Mouse (Mus musculus): ENCODE results near the gene Opcml. TPM values are rescaled to one million over a fixed set of nuclear protein-coding genes. Genes with fewer than 3 reads are reported as not detected.

Gene Opcml
- polyA plus RNA-seq, 1 experiment, result 0.02 TPM

- no peaks in the 10 kb centered on the region for H3K4me1 ChIP-seq (ENCODE audit: control insufficient read depth, insufficient read depth, insufficient read length)
- no peak overlapping the region for H3K27ac ChIP-seq (ENCODE audit: insufficient read depth, low read length)
- H3K27me3 ChIP-seq (ENCODE audit: control insufficient read depth, insufficient read depth, low read length), result no peaks in the 10 kb centered on the region
- 72% methylated on average over 1 of the region's 1 CpGs for WGBS
- no peak for DNase-seq (ENCODE audit: low read depth in 1 of 2, low spot score in 2 of 2)
- H3K4me3 ChIP-seq (ENCODE audit: extremely low read depth, insufficient read depth, insufficient read length), result no peak overlapping the region
- no peaks in the 10 kb centered on the region for H3K36me3 ChIP-seq (ENCODE audit: control insufficient read depth, insufficient read depth, low read length)
- no peak for TF ChIP-seq POLR2A (IDR thresholded peaks at IDR 0.05; ENCODE audit: low read depth, low read length)
- no peak for TF ChIP-seq CTCF (IDR thresholded peaks at IDR 0.05; ENCODE audit: extremely low read depth, insufficient read depth, insufficient read length, insufficient replicate concordance)
Observed at GRCm38 (mm10) chr9:28605561-28605960, 815.0 kb downstream of the Opcml start.

- H3K27me3 ChIP-seq (ENCODE audit: control insufficient read depth, insufficient read depth, low read length), result no peaks in the 10 kb centered on the region
- TF ChIP-seq POLR2A (IDR thresholded peaks at IDR 0.05; ENCODE audit: low read depth, low read length) (no peak), CTCF (IDR thresholded peaks at IDR 0.05; ENCODE audit: extremely low read depth, insufficient read depth, insufficient read length, insufficient replicate concordance) (no peak)
- no peaks in the 10 kb centered on the region for H3K36me3 ChIP-seq (ENCODE audit: control insufficient read depth, insufficient read depth, low read length)
- H3K27ac ChIP-seq (ENCODE audit: insufficient read depth, low read length), result no peak overlapping the region
- DNase-seq (ENCODE audit: low read depth in 1 of 2, low spot score in 2 of 2), result no peak
- no peak overlapping the region for H3K4me3 ChIP-seq (ENCODE audit: extremely low read depth, insufficient read depth, insufficient read length)
- 61% methylated on average over 6 of the region's 6 CpGs for WGBS
- H3K4me1 ChIP-seq (ENCODE audit: control insufficient read depth, insufficient read depth, insufficient read length), result no peaks in the 10 kb centered on the region
Observed at GRCm38 (mm10) chr9:28613683-28614620, 823.4 kb downstream of the Opcml start.

GRCm38 (mm10) chr9:28615447-28615846, 824.9 kb downstream of the Opcml start:
- TF ChIP-seq CTCF (IDR thresholded peaks at IDR 0.05; ENCODE audit: extremely low read depth, insufficient read depth, insufficient read length, insufficient replicate concordance), result no peak
- TF ChIP-seq POLR2A (IDR thresholded peaks at IDR 0.05; ENCODE audit: low read depth, low read length), result no peak
- H3K4me3 ChIP-seq (ENCODE audit: extremely low read depth, insufficient read depth, insufficient read length), result no peak overlapping the region
- no peak for DNase-seq (ENCODE audit: low read depth in 1 of 2, low spot score in 2 of 2)
- H3K27ac ChIP-seq (ENCODE audit: insufficient read depth, low read length), result no peak overlapping the region
- no peaks in the 10 kb centered on the region for H3K4me1 ChIP-seq (ENCODE audit: control insufficient read depth, insufficient read depth, insufficient read length)
- H3K36me3 ChIP-seq (ENCODE audit: control insufficient read depth, insufficient read depth, low read length), result no peaks in the 10 kb centered on the region
- no peaks in the 10 kb centered on the region for H3K27me3 ChIP-seq (ENCODE audit: control insufficient read depth, insufficient read depth, low read length)

GRCm38 (mm10) chr9:28617666-28618065, 827.1 kb downstream of the Opcml start:
- Histone ChIP-seq H3K4me1 (ENCODE audit: control insufficient read depth, insufficient read depth, insufficient read length) (no peaks in the 10 kb centered on the region), H3K4me3 (ENCODE audit: extremely low read depth, insufficient read depth, insufficient read length) (no peak overlapping the region), H3K36me3 (ENCODE audit: control insufficient read depth, insufficient read depth, low read length) (no peaks in the 10 kb centered on the region), H3K27ac (ENCODE audit: insufficient read depth, low read length) (no peak overlapping the region), H3K27me3 (ENCODE audit: control insufficient read depth, insufficient read depth, low read length) (no peaks in the 10 kb centered on the region)
- no peak for DNase-seq (ENCODE audit: low read depth in 1 of 2, low spot score in 2 of 2)
- TF ChIP-seq POLR2A (IDR thresholded peaks at IDR 0.05; ENCODE audit: low read depth, low read length) (no peak), CTCF (IDR thresholded peaks at IDR 0.05; ENCODE audit: extremely low read depth, insufficient read depth, insufficient read length, insufficient replicate concordance) (no peak)
- 82% methylated on average over 1 of the region's 1 CpGs for WGBS

- no peak for DNase-seq (ENCODE audit: low read depth in 1 of 2, low spot score in 2 of 2)
- Histone ChIP-seq H3K36me3 (ENCODE audit: control insufficient read depth, insufficient read depth, low read length) (no peaks in the 10 kb centered on the region), H3K4me3 (ENCODE audit: extremely low read depth, insufficient read depth, insufficient read length) (no peak overlapping the region), H3K27ac (ENCODE audit: insufficient read depth, low read length) (no peak overlapping the region), H3K4me1 (ENCODE audit: control insufficient read depth, insufficient read depth, insufficient read length) (no peaks in the 10 kb centered on the region), H3K27me3 (ENCODE audit: control insufficient read depth, insufficient read depth, low read length) (no peaks in the 10 kb centered on the region)
- TF ChIP-seq CTCF (IDR thresholded peaks at IDR 0.05; ENCODE audit: extremely low read depth, insufficient read depth, insufficient read length, insufficient replicate concordance) (no peak), POLR2A (IDR thresholded peaks at IDR 0.05; ENCODE audit: low read depth, low read length) (no peak)
- 81% methylated on average over 2 of the region's 2 CpGs for WGBS
Observed at GRCm38 (mm10) chr9:28618186-28618892, 827.8 kb downstream of the Opcml start.

GRCm38 (mm10) chr9:28621939-28622338, 831.4 kb downstream of the Opcml start:
- no peaks in the 10 kb centered on the region for H3K27me3 ChIP-seq (ENCODE audit: control insufficient read depth, insufficient read depth, low read length)
- no peaks in the 10 kb centered on the region for H3K4me1 ChIP-seq (ENCODE audit: control insufficient read depth, insufficient read depth, insufficient read length)
- no peaks in the 10 kb centered on the region for H3K36me3 ChIP-seq (ENCODE audit: control insufficient read depth, insufficient read depth, low read length)
- no peak for TF ChIP-seq POLR2A (IDR thresholded peaks at IDR 0.05; ENCODE audit: low read depth, low read length)
- no peak for TF ChIP-seq CTCF (IDR thresholded peaks at IDR 0.05; ENCODE audit: extremely low read depth, insufficient read depth, insufficient read length, insufficient replicate concordance)
- DNase-seq (ENCODE audit: low read depth in 1 of 2, low spot score in 2 of 2), result no peak
- WGBS, result 80% methylated on average over 1 of the region's 1 CpGs
- no peak overlapping the region for H3K27ac ChIP-seq (ENCODE audit: insufficient read depth, low read length)
- no peak overlapping the region for H3K4me3 ChIP-seq (ENCODE audit: extremely low read depth, insufficient read depth, insufficient read length)

All from spleen, adult 2 months (tissue).